Mouse (Mus musculus): ENCODE measurements around the gene Ccdc9. TPM values are rescaled to one million over a fixed set of nuclear protein-coding genes. Genes with fewer than 3 reads are reported as not detected.

Gene Ccdc9
- polyA plus RNA-seq, 1 experiment from 2014 or later: 24.6 TPM

Other genes with a start within 250 kb of the Ccdc9 start
- gene Bicra, start 238.9 kb downstream of the Ccdc9 start, polyA plus RNA-seq (2014; fragmentation: Nextera tagmentation; extraction: Ambion mirVana): 6.9 and 10.0 TPM in 2 replicates
- 0.04 and 0.07 TPM in 2 replicates for gene Zfp541, start 225.0 kb downstream of the Ccdc9 start, polyA plus RNA-seq (2014; fragmentation: Nextera tagmentation; extraction: Ambion mirVana)
- gene Napa, start 188.3 kb downstream of the Ccdc9 start, polyA plus RNA-seq (2014; fragmentation: Nextera tagmentation; extraction: Ambion mirVana): 179 and 188 TPM in 2 replicates
- gene Kptn, start 166.9 kb downstream of the Ccdc9 start, polyA plus RNA-seq (2014; fragmentation: Nextera tagmentation; extraction: Ambion mirVana): 25.1 and 29.2 TPM in 2 replicates
- 0.21 and 0.24 TPM in 2 replicates for gene Slc8a2, start 157.0 kb downstream of the Ccdc9 start, polyA plus RNA-seq (2014; fragmentation: Nextera tagmentation; extraction: Ambion mirVana)
- 26.1 and 28.0 TPM in 2 replicates for gene Meis3, start 111.7 kb downstream of the Ccdc9 start, polyA plus RNA-seq (2014; fragmentation: Nextera tagmentation; extraction: Ambion mirVana)
- gene Dhx34, start 64.8 kb downstream of the Ccdc9 start, polyA plus RNA-seq (2014; fragmentation: Nextera tagmentation; extraction: Ambion mirVana): 8.5 and 13.0 TPM in 2 replicates
- gene C5ar2, start 42.6 kb downstream of the Ccdc9 start, polyA plus RNA-seq (2014; fragmentation: Nextera tagmentation; extraction: Ambion mirVana): 0.05 and 0.09 TPM in 2 replicates
- gene C5ar1, start 27.3 kb downstream of the Ccdc9 start, polyA plus RNA-seq (2014; fragmentation: Nextera tagmentation; extraction: Ambion mirVana): 1.2 and 1.8 TPM in 2 replicates
- 19.3 and 19.8 TPM in 2 replicates for gene Inafm1, start 13.2 kb downstream of the Ccdc9 start, polyA plus RNA-seq (2014; fragmentation: Nextera tagmentation; extraction: Ambion mirVana)
- gene Bbc3, start 21.6 kb upstream of the Ccdc9 start, polyA plus RNA-seq (2014; fragmentation: Nextera tagmentation; extraction: Ambion mirVana): 8.6 and 13.8 TPM in 2 replicates
- 241 and 323 TPM in 2 replicates for gene Sae1, start 101.0 kb upstream of the Ccdc9 start, polyA plus RNA-seq (2014; fragmentation: Nextera tagmentation; extraction: Ambion mirVana)
- 16.7 and 23.6 TPM in 2 replicates for gene Zc3h4, start 114.1 kb upstream of the Ccdc9 start, polyA plus RNA-seq (2014; fragmentation: Nextera tagmentation; extraction: Ambion mirVana)
- gene Tmem160, start 166.0 kb upstream of the Ccdc9 start, polyA plus RNA-seq (2014; fragmentation: Nextera tagmentation; extraction: Ambion mirVana): 56.0 TPM in 2 replicates
- 0.13 TPM in 1 of 2 replicates, not detected in the other for gene Npas1, start 190.9 kb upstream of the Ccdc9 start, polyA plus RNA-seq (2014; fragmentation: Nextera tagmentation; extraction: Ambion mirVana)